Mouse (Mus musculus): ENCODE measurements around the gene Homer1.

DNA sequence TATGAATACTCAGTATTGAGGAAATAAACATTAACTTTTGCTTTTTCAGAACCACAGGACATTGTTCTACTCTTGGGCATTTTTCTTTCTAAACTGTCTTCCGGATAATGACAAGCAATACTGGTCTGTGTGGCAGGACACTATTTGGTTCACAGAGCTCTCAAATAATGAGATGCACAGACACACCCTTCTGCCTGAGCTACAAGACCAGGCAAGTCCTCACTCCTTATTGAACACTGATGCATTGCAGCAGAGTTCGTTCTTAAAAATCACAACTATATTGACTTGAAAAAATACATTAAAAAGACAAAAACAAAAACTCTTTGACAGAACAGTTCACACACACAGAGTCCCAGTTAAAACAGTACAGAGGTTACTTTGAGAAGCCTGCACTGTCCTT lies 123.8 kb downstream of the Homer1 start:
- no peak for TF ChIP-seq CTCF (IDR thresholded peaks at IDR 0.05; ENCODE audit: extremely low read depth, insufficient read depth, insufficient read length, insufficient replicate concordance)
- TF ChIP-seq POLR2A (IDR thresholded peaks at IDR 0.05; ENCODE audit: low read depth, low read length), result no peak
